Mouse (Mus musculus) heart, embryonic 14.5 days (tissue): ENCODE data around the gene Gm9844. TPM values are rescaled to one million over a fixed set of nuclear protein-coding genes. Genes with fewer than 3 reads are reported as not detected.

ENCODE experiments used
- ATAC-seq: fragments of 200-750 bp; cut with Nextera tagmentation; 2 replicates; pipeline ENCODE4 v1.8.0; 2017; ENCODE audit warnings: low read depth, moderate TSS enrichment; ENCODE audit not compliant: insufficient number of reproducible peaks, insufficient read depth, low FRiP score
- H3K27ac ChIP-seq, 2 experiments: fragments of 200-500 bp in 1 of 2; fragments of 300-500 bp in 1 of 2; sonication (generic) in 1 of 2; replicated peaks in 1 of 2; 2 replicates each; pipeline ENCODE4 v1.5.1; 2012 to 2014; ENCODE audit warnings: low read depth in 2 of 2, low read length in 2 of 2, control low read depth in 1 of 2, mild to moderate bottlenecking in 1 of 2, mixed read lengths in 1 of 2; ENCODE audit not compliant: control insufficient read depth in 1 of 2, insufficient read depth in 1 of 2
- H3K27me3 ChIP-seq: fragments of 300-500 bp; sonication (generic); 2 replicates; pipeline ENCODE4 v1.6.1; 2014; ENCODE audit warnings: mild to moderate bottlenecking, low read length, control low read depth; ENCODE audit not compliant: control insufficient read depth, insufficient read depth
- H3K36me3 ChIP-seq: fragments of 300-500 bp; sonication (generic); 2 replicates; pipeline ENCODE4 v1.6.1; 2014; ENCODE audit warnings: mild to moderate bottlenecking, control low read depth, low read length, mixed read lengths; ENCODE audit not compliant: control insufficient read depth, insufficient read depth
- H3K4me1 ChIP-seq, 2 experiments: fragments of 200-500 bp in 1 of 2; fragments of 300-500 bp in 1 of 2; sonication (generic) in 1 of 2; 2 replicates each; pipeline ENCODE4 v1.6.1; 2012 to 2014; ENCODE audit warnings: low read length in 2 of 2, control low read depth in 1 of 2, mixed read lengths in 1 of 2; ENCODE audit not compliant: control insufficient read depth in 2 of 2, insufficient read depth in 2 of 2
- H3K4me2 ChIP-seq: fragments of 300-500 bp; sonication (generic); 2 replicates; pipeline ENCODE4 v1.6.1; 2014; ENCODE audit warnings: mild to moderate bottlenecking, low read length
- H3K4me3 ChIP-seq, 2 experiments: fragments of 200-500 bp in 1 of 2; fragments of 300-500 bp in 1 of 2; sonication (generic) in 1 of 2; 2 replicates each; pipeline ENCODE4 v1.5.1; 2012 to 2014; ENCODE audit warnings: low read length in 2 of 2, mild to moderate bottlenecking in 2 of 2, control low read depth in 1 of 2, low read depth in 1 of 2, moderate library complexity in 1 of 2; ENCODE audit not compliant: control insufficient read depth in 1 of 2, insufficient read depth in 1 of 2
- H3K9ac ChIP-seq: fragments of 300-500 bp; sonication (generic); 2 replicates; pipeline ENCODE4 v1.6.1; 2014; ENCODE audit warnings: mild to moderate bottlenecking, low read length
- H3K9me3 ChIP-seq: fragments of 300-500 bp; sonication (generic); 2 replicates; pipeline ENCODE4 v1.6.1; 2016; ENCODE audit warnings: low read length, control low read depth; ENCODE audit not compliant: control insufficient read depth
- WGBS: fragments of 180-500 bp; shearing (Covaris S2); extraction: QIAGEN DNeasy Blood & Tissue Kit; methylation state at CpG from one replicate; pipeline ENCODE4 v1.1.7; 2014; 5-methylcytosine and 5-hydroxymethylcytosine counted together
- polyA plus RNA-seq: library from polyadenylated mRNA; unstranded; fragments of >200 nt; fragmentation: Nextera tagmentation; extraction: Ambion mirVana; gene quantifications from 2 replicates; pipeline ENCODE4 v1.2.1, GENCODE M21; 2014

Gene Gm9844
- polyA plus RNA-seq, 1 experiment from 2014 or later, result 14.2 TPM

- Histone ChIP-seq H3K4me3 (peak within 1 kb of the TSS; percentile 75 to 82), H3K4me2 (peak within 1 kb of the TSS; percentile 80), H3K27ac (peak within 1 kb of the TSS; percentile 78 to 89), H3K27me3 (no peaks in the 10 kb centered on the region), H3K9ac (peak within 1 kb of the TSS; percentile 84), H3K4me1 (peaks cover 14 to 40% of the 10 kb centered on the region in 2 experiments; a peak in 3 of 4 replicates), H3K9me3 (no peaks in the 10 kb centered on the region), H3K36me3 (0 out of 2 replicates have a peak, but pooled peaks cover 2% of the 10 kb centered on the region)
- 7% methylated on average over 46 of the region's 68 CpGs for WGBS
- peak; percentile 7; the same call in 1 of the 2 replicates for ATAC-seq
Observed at GRCm38 (mm10) chr7:24902630-24903443, 40.8 kb downstream of the Gm9844 start, which contains the start of gene Arhgef1. Gene Arhgef1 (plus strand): TSS chr7:24902912.

- Histone ChIP-seq H3K27ac (peak overlapping the region; percentile 75 to 89), H3K36me3 (peaks cover 8% of the 10 kb centered on the region), H3K9me3 (no peaks in the 10 kb centered on the region), H3K4me1 (peaks cover 14 to 40% of the 10 kb centered on the region in 2 experiments; a peak in 3 of 4 replicates), H3K9ac (peak overlapping the region; percentile 84), H3K4me2 (peak overlapping the region; percentile 80), H3K27me3 (no peaks in the 10 kb centered on the region), H3K4me3 (peak overlapping the region; percentile 75 to 82)
- WGBS, result 26% methylated on average over 10 of the region's 10 CpGs
- ATAC-seq, result no peak
Observed at GRCm38 (mm10) chr7:24903444-24903825, 41.4 kb downstream of the Gm9844 start.

- Histone ChIP-seq H3K27ac (peak overlapping the region; percentile 69 to 89), H3K4me3 (peak overlapping the region; percentile 75 to 91), H3K27me3 (no peaks in the 10 kb centered on the region), H3K9me3 (no peaks in the 10 kb centered on the region), H3K4me2 (peak overlapping the region; percentile 80), H3K4me1 (peaks cover 14 to 40% of the 10 kb centered on the region in 2 experiments; a peak in 3 of 4 replicates), H3K36me3 (peaks cover 14% of the 10 kb centered on the region), H3K9ac (peak overlapping the region; percentile 84)
- ATAC-seq, result peak; percentile 95
- under 1% methylated on average over 30 of the region's 30 CpGs for WGBS
Observed at GRCm38 (mm10) chr7:24904070-24904483, 42.1 kb downstream of the Gm9844 start.

GRCm38 (mm10) chr7:24904936-24905335 lies 42.9 kb downstream of the Gm9844 start:
- peak overlapping the region; percentile 80 for H3K4me2 ChIP-seq
- peak; percentile 25; the same call in 1 of the 2 replicates for ATAC-seq
- H3K9ac ChIP-seq, result peak overlapping the region; percentile 84
- no peaks in the 10 kb centered on the region for H3K27me3 ChIP-seq
- H3K27ac ChIP-seq, result peak overlapping the region in 1 of 2 experiments; percentile 48; a peak in 1 of 4 replicates
- H3K36me3 ChIP-seq, result peaks cover 23% of the 10 kb centered on the region
- WGBS, result 7% methylated on average over 3 of the region's 3 CpGs
- peak overlapping the region; percentile 75 to 91; a peak in 3 of 4 replicates for H3K4me3 ChIP-seq
- H3K9me3 ChIP-seq, result no peaks in the 10 kb centered on the region
- H3K4me1 ChIP-seq, result peaks cover 14 to 40% of the 10 kb centered on the region in 2 experiments; a peak in 3 of 4 replicates

GRCm38 (mm10) chr7:24906551-24906950 lies 44.5 kb downstream of the Gm9844 start:
- no peak overlapping the region for H3K4me2 ChIP-seq
- no peak for ATAC-seq
- H3K9me3 ChIP-seq, result no peaks in the 10 kb centered on the region
- H3K27ac ChIP-seq, result no peak overlapping the region
- no peak overlapping the region for H3K4me3 ChIP-seq
- peak overlapping the region; percentile 7; the same call in 1 of the 2 replicates for H3K9ac ChIP-seq
- H3K27me3 ChIP-seq, result no peaks in the 10 kb centered on the region
- peaks cover 14 to 40% of the 10 kb centered on the region in 2 experiments; a peak in 3 of 4 replicates for H3K4me1 ChIP-seq
- 24% methylated on average over 6 of the region's 6 CpGs for WGBS
- H3K36me3 ChIP-seq, result peaks cover 36% of the 10 kb centered on the region

GRCm38 (mm10) chr7:24907211-24907748 lies 45.3 kb downstream of the Gm9844 start:
- no peak overlapping the region for H3K4me3 ChIP-seq
- H3K4me1 ChIP-seq, result peaks cover 10 to 34% of the 10 kb centered on the region in 2 experiments; a peak in 3 of 4 replicates
- WGBS, result 44% methylated on average over 13 of the region's 13 CpGs
- H3K36me3 ChIP-seq, result peaks cover 43% of the 10 kb centered on the region
- no peak overlapping the region for H3K4me2 ChIP-seq
- no peak for ATAC-seq
- H3K27me3 ChIP-seq, result no peaks in the 10 kb centered on the region
- no peaks in the 10 kb centered on the region for H3K9me3 ChIP-seq
- H3K9ac ChIP-seq, result no peak overlapping the region
- no peak overlapping the region for H3K27ac ChIP-seq
